Mouse (Mus musculus): ENCODE results near the gene Timm17a. TPM values are rescaled to one million over a fixed set of nuclear protein-coding genes. Genes with fewer than 3 reads are reported as not detected.

Gene Timm17a
- polyA plus RNA-seq, 1 experiment from 2014 or later = 336 TPM

Other genes with a start within 250 kb of the Timm17a start
- gene Lgr6, start 208.5 kb downstream of the Timm17a start, polyA plus RNA-seq (2016; fragmentation: Nextera tagmentation; extraction: Ambion mirVana) = 0.49 and 0.64 TPM in 2 replicates
- gene Ptpn7, start 181.1 kb downstream of the Timm17a start, polyA plus RNA-seq (2016; fragmentation: Nextera tagmentation; extraction: Ambion mirVana) = 1.5 and 5.0 TPM in 2 replicates
- gene Arl8a, start 167.0 kb downstream of the Timm17a start, polyA plus RNA-seq (2016; fragmentation: Nextera tagmentation; extraction: Ambion mirVana) = 28.0 and 36.5 TPM in 2 replicates
- not detected in 2 replicates for gene Gpr37l1, start 146.1 kb downstream of the Timm17a start, polyA plus RNA-seq (2016; fragmentation: Nextera tagmentation; extraction: Ambion mirVana)
- 1.2 and 2.8 TPM in 2 replicates for gene Elf3, start 55.2 kb downstream of the Timm17a start, polyA plus RNA-seq (2016; fragmentation: Nextera tagmentation; extraction: Ambion mirVana)
- gene Rnpep, start 29.7 kb downstream of the Timm17a start, polyA plus RNA-seq (2016; fragmentation: Nextera tagmentation; extraction: Ambion mirVana) = 63.4 and 70.0 TPM in 2 replicates
- 3.6 and 5.2 TPM in 2 replicates for gene Lmod1, start 11.0 kb upstream of the Timm17a start, polyA plus RNA-seq (2016; fragmentation: Nextera tagmentation; extraction: Ambion mirVana)
- gene Shisa4, start 61.5 kb upstream of the Timm17a start, polyA plus RNA-seq (2016; fragmentation: Nextera tagmentation; extraction: Ambion mirVana) = 33.1 and 39.6 TPM in 2 replicates
- gene Ipo9, start 116.7 kb upstream of the Timm17a start, polyA plus RNA-seq (2016; fragmentation: Nextera tagmentation; extraction: Ambion mirVana) = 118 and 134 TPM in 2 replicates